Mouse (Mus musculus): Measurements from ENCODE around the gene Nfe2l2.

Gene Nfe2l2

DNA sequence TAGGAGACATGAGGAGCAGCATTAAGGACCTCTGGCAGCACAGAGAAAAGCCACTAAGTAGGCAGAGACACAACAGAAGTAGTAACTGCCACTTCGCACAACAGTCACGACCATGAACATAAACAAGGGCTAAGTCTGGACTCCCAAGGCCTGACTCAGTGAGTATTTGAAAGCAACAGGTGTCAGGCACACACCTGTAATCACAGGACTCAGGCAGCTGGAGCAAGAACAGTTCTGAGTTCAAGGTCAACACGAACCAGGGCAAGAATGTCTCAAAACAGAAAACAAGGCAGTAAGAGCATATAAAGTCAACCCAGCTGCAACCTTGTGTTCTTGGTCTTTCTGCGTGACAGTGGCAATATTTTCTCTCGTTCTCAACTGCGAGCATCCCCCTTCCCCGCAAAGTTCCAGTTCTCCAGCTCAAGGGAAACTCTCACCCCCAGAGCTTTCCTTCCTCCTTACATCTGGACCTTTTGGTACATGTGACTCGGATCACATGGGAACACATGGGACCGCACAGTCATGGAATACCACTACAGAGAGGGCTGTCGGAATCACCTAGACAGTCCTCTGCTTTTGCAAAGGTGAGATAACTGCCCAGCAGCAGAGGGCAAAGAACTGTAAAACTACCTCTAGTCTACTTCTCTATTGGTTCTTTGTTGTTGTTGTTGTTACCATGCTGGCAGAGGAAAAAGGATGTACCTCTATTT, 17.2 kb downstream of the Nfe2l2 start:
- no peak for DNase-seq (ENCODE audit: extremely low read depth, low read depth, low spot score)

DNA sequence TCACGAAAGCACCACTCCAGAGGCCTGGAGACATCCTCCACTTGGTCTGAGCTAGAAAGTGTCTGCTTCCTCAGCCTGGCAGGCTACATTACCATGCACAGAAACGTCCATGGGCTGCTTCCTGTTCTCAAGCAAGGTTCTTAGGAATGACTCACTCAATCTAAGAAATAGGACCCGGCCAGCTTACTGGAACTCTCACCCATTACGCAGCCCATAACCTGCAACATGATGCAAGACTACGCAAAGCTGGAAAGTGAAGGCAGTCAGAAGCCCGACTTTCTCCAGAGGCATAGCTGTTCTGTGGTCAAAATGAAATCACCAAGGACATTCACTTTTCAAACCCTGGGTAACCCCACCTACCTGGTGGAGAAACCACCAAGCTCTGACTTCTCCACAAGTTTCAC, 19.0 kb downstream of the Nfe2l2 start:
- peak; percentile 54 for DNase-seq (ENCODE audit: extremely low read depth, low read depth, low spot score)

DNA sequence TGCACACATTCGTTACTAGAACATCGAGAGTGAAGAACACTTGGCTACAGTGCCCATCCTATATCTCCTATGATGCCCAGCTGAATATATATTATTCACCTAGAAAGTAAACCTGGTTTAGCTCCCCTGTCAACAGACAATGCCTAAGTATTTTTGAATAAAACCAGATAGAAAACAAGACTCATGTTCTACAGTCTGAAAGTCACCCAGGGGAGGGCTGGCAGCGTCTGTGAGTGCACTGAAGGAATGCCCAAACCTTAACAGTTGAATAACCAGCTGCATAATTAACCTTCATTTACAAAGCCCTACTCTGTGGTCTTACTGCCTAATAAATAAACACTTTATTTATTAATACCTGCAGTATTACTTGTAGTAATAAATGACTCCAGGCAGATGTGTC, 19.9 kb downstream of the Nfe2l2 start:
- DNase-seq (ENCODE audit: extremely low read depth, low read depth, low spot score) = no peak

DNA sequence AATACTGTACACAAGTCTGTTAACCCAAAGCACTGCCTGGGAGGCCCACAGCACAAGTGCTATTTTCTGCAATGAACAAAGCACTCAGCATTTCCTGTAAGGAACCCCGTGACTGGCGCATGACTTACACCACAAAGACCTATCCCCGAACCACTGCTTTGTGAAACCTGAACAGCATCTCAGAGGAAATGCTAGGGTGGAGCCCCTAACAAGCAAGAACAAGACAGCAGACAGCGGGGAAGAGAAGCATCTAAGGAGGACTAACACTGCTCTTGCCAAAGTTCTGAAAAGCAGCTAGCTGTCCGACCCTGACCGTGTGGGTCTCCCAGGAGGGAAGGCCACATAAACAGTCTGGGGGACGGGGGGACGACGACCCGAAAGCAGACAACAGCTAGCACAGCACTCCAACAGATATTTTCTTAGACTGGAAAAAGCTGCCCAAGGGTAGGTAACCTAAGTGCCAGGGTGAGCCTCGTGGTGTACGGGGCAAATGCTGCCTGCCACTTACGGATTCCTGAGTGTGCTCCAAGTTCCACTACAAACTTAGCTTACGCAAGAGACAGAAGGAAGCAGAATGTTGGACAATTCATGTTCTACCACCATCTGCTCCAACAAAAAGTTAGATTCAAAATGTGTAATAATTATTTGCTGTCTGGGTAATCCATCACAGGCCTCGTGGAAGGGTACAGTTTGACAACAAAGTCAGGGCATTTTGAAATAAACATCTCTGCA, 21.3 kb downstream of the Nfe2l2 start:
- DNase-seq (ENCODE audit: extremely low read depth, low read depth, low spot score) = peak; percentile 37

DNA sequence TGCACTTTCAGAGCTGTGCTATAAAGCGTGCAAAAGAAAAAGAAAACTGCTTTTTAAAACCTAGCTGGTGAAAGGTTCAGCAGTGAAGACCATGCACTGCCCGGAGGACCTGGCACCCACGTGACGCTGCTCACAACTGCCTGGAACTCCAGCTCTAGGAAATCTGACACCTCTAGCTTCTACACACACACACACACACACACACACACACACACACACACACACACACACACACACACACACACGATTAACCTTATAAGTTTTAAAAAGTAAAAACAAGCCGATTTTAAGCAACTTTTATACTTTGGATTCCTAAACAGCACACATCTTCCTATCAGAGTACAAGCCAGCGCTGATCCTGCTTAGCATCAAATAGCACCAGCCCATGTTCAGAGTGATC, 23.0 kb downstream of the Nfe2l2 start:
- no peak for DNase-seq (ENCODE audit: extremely low read depth, low read depth, low spot score)

DNA sequence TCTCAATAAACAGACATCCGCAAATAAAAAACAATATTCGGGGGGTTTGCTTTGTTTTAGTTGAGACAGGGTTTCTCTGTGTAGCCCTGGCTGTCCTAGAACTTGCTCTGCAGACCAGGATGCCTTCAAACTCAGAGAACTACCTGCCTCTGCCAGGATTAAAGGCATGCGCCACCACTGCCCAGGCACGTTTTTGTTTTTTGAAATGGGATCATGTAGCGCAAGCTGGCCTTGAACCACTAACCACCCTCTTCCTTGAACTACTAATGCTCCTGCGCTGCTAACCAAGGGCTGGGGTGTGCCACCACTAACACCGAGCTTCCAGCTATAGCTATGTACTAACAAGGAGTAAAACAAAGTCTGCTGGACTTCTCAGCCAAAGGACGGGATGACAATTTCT, 24.5 kb downstream of the Nfe2l2 start:
- DNase-seq (ENCODE audit: extremely low read depth, low read depth, low spot score) = no peak

DNA sequence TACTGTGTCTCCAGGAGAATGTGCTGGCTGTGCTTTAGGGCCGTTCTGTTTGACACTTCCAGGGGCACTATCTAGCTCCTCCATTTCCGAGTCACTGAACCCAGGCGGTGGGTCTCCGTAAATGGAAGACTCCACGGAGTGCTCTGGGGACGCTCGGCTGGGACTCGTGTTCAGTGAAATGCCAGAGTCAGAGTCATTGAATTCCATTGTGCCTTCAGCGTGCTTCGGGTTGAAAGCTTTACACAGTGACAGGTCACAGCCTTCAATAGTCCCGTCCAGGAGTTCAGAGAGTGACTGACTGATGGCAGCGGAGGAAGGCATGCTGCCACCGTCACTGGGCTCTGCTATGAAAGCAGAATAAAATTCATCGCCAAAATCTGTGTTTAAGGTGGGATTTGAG, 27.9 kb downstream of the Nfe2l2 start:
- no peak for DNase-seq (ENCODE audit: extremely low read depth, low read depth, low spot score)

DNA sequence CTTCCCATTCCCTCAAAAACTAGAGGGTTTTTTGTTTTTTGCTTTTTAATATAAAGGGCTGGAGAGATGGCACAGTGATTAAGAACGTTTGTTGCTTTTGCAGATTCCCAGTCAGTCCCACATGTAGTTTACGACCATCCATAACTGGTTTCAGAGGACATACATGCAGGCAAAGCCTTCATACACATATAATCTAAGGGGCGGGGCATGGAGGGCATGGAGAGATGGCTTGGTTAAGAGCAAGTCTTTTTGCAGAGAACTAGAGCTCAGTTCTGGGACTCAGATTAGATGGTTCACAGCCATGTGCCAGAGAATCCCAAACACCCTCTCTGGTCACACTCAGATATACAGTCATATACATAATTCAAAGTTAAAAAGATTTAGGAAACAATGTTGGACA, 31.9 kb downstream of the Nfe2l2 start:
- no peak for DNase-seq (ENCODE audit: extremely low read depth, low read depth, low spot score)

DNA sequence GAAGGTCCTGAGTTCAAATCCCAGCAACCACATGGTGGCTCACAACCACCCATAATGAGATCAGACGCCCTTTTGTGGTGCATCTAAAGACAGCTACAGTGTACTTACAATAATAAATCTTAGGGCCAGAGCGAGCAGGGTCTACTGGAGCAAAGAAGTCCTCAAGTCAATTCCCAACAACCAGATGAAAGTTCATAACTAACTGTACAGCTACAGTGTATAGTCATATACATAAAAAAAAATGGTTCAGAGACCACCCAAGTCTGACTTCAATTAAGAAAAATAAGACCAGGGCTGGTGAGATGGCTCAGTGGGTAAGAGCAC, 33.1 kb downstream of the Nfe2l2 start:
- no peak for DNase-seq (ENCODE audit: extremely low read depth, low read depth, low spot score)

DNA sequence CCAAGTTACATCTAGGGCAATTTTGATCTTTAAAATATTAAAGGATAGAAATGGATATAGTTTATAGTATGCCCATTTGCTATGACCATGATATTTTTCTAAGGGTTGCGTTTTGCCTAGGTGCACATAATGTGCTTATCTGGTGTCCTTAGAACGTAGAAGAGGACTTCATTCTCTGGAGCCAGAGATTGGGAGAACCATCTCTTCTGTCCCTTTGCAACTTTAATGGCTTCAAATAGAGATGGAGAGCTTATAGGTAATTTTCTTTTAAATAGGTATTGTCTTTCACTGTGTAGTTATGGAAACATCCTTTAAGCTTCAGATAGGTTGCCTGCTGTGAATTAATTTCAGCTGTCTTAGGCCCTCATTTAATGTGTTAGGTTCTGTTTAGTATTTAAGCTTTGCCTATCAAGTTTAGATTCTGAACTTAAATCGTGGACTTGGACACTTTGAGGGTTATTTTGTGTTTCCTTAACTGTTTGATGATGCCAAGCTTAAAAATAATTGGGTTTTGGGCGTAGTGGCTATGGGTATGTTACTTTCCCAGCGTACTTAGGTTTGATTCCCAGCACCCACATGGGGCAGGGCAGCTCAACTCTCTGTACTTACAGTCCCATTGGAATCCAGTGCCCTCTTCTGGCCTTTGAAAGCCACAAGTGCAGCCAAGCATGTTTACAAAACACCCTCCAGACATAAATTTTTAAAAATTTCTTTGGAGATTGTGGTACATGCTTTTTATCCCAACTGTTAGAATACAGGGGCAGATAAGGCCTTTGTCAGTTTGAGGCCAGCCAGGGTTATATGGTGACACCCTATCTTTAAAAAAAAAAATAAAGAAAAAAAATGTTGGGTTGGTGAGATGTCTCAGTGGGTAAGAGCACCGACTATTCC, 33.8 kb downstream of the Nfe2l2 start:
- DNase-seq (ENCODE audit: extremely low read depth, low read depth, low spot score) = no peak

DNA sequence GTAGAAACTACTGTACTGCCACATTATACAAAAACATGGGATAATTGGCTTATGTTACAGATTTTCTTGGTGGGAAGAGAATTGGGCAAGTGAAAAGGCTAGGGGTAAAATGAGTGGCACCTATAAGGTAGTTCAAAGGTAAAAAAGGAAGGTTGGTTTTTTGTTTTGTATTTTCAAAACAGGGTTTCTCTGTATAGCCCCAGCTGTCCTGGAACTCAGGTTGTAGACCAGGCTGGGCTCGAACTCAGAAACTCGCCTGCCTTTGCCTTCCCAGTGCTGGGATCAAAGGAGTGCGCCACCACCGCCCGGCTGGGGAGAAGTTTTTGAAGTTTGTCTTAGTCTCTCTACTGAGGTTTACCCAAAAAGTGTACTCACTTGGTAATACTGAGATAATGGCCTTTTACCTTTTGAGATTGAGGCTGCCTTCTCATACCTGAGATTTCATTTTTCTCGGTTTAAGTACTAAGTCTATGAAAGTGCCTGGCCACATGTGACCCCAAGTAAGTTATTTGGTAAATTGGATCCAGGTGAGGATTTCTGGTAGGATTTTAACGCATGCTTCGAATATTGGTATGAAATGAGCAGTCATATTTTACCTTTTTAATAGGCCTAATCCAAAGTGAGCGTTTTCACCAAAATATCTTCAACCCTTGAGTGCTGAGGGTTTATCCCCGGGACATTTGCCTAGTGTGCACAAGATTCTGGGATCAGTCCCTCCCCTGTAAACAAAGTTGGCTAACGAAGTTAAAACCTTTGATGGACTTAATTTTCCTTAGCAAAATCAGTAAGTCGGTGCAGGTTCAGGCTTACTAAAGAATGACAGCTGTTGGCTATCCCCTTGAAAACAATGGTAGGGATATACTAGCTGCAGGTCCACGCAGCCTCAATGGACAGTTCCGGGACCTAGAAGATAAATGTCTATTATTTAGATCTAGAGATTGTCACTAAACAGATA, 34.7 kb downstream of the Nfe2l2 start:
- no peak for DNase-seq (ENCODE audit: extremely low read depth, low read depth, low spot score)

DNA sequence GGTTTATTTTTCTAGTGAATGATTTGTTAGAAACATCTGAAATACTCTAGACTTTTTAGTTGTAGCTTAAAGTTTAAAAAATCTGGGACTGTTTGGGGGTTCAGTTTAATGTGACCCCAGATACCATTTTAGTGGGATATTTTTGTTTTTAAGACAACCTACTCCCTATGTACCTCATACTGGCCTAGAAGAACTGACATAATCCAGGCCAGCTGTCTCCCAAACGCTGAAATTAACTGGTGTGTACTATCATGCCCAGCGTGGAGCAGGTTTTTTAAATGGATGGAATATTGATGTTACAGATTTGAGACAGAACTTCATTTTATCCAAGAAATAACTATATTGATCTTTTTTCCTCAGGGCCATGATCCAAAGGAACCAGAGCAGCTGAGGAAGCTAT, 43.3 kb downstream of the Nfe2l2 start:
- DNase-seq (ENCODE audit: extremely low read depth, low read depth, low spot score) = no peak

DNA sequence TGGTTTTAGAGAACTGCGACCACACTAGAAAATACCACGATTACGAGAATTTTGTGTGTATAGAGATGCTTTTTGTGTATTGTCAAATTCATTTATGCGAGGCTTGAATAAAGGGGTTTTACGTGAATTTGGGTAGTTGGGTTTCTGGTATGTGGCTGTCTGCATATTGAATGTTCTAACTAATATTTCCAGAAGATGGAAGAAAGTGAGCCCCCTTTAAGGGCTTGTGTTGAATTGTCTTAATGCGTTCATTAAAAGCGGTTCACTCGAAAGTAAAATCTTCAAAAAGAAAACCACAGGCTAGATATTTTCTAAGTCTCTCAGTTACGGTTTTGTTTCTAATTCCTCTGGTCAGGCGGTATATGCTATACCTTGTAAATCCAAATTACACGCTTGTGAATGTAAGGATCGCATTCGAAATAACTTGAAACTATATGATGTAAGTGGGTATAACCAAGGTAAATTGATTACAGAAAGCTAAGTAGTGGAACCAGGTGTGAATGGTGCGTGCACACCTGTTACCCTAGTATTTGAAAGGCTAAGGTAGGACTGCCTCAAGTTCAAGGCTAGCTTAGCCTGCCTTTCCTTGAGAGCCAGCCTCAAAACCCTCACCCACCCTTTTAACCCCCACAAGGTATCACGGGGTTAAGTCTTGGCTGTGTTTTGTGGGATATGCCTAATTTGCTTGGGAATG, 44.0 kb downstream of the Nfe2l2 start:
- no peak for DNase-seq (ENCODE audit: extremely low read depth, low read depth, low spot score)

DNA sequence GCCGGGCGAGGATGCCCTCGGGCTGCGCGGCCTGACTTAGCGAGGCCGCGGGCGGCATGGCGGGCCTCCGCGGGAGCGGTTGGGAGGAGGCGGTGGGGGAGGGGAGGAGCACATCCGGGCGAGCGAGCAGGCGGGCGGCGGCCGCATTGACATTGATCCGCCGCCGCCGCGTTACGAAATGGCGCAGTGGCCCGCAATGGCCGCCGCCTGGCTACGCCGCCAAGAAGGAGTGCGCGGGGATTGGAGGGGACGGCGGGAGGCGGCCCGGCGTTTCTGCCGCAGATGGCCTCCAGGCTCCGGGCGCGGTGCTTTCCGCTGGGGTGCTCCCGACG, 44.8 kb downstream of the Nfe2l2 start:
- no peak for DNase-seq (ENCODE audit: extremely low read depth, low read depth, low spot score)

DNA sequence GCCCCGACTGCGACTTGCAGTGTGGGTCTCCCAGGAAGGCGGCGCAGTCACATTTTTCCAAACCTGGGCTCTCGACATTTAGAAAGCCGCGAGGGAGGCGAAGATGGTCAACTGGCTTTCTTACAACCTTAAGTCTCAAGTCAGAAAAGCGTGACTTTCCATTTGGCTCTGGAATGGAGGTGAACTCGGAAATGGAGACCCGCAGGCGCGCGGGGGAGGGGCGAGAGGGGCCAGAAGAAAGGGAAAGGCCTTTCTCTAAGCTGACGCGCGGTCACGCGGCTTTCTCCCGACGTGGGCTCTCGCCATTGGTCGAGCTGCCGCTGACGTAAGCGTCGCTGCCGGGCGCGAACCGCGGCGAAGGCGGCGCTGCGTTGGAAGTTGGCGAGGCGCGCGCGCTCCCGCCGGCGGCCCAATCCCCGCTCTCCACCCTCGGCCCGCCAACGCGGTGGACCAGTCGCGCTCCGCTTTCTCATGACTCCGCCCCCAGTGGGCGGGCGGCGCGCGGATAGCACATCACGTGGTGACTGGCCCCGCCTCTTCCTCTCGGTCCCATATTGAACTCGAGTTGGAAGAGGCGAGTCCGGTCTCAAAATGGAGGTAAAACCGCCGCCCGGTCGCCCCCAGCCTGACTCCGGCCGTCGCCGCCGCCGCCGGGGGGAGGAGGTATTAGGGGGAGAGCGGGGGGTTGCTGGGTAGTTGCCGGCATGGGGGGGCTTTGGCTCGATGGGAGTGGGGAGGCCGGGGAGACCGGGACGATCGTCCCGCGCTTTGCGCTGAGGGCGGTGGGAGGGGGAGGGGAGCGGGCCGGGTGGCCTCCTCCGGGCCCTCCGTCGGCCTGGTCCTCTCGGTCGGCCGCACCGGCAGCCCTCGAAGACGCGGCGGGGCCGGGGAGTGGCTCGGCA, 45.5 kb downstream of the Nfe2l2 start, which contains the start of gene Hnrnpa3:
Hnrnpa3 (plus strand) TSS at position 535 of the 902 bp plus-strand sequence.
- peak; percentile 56 for DNase-seq (ENCODE audit: extremely low read depth, low read depth, low spot score)

DNA sequence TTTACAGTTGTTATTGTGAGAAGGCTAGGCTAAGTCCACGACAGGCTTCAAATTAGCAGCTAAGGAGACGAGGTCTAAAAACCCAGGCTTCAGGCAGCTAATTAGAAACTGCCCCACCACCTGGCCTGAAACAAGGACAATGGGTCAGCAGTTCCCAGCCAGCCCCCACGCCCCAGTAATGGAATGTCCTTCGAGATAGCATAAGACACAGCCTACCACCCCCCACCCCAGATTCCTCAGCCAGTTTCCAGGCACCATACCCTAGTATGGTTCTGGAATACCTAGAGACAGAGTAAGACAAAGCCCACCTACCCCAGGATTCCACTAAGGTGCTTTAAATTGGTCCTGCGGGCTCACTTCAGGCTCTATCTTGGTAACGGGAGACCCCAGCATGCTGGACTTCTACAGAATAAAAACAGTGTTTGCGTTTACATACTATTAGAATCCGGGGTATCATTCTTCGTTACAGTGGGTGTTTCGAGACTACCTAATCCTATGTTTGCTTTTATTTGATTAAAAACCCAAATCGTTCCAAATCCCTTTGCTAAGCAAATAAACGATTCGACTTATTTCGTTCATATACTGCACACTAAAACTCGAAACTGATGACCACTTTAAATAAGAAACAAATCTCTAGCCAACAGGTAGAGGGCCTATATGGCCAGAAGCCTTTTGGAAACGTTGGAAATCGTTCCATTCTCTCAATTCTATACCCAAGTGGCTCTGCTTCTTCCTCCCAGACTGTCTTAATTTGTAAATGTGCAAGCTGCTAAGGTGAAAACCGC, 46.3 kb downstream of the Nfe2l2 start:
- DNase-seq (ENCODE audit: extremely low read depth, low read depth, low spot score) = no peak

DNA sequence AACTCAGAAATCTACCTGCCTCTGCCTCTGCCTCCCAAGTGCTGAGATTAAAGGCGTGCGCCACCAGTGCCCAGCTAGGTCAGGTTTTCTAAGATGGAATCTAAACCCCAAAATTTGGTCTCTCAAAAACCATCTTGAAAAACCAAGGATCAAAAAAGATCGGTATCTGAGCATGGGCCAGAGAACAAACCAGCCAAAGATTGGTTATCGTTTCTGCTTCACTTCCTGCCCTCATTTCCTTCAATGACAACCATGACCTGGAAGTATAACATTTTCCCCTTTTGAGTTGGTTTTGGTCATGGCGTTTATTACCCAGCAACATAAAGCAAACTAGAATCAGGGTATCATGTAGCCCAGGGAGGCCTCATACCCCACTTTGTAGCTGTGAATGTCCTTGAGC, 47.5 kb downstream of the Nfe2l2 start:
- no peak for DNase-seq (ENCODE audit: extremely low read depth, low read depth, low spot score)

DNA sequence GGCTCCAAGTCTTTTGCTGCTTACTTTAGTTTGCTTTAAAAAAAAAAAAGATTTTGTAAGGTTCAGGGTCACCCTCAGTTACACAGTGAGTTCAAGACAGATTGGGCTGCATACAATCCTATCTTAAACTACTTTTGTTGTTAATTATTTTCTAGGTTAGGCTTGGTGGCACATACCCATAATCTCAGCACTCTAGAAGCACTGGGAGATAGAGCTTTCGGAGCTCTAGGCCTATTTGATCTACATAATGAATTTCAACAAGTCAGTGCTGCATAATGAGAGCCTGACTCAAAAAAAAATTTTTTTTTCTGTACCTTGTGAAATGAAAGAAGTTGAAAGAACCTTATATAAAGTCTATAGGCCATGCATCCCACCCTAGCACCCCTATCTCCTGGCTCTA, 49.8 kb downstream of the Nfe2l2 start:
- no peak for DNase-seq (ENCODE audit: extremely low read depth, low read depth, low spot score)

All from fat pad, adult 2 months (tissue).